8 mouse cellular contexts compared by ENCODE assay signal in genomic region chr10:80985970-80986701, GRCm38 (mm10). TPM values are rescaled to one million over a fixed set of nuclear protein-coding genes. Genes with fewer than 3 reads are reported as not detected.
DNase-seq lines count a peak whose midpoint lies in the region; ATAC-seq lines count a peak whose summit lies in the region.

No protein-coding gene starts in this region.

- H3K9ac ChIP-seq in kidney, embryonic 15.5 days: 0 out of 2 replicates have a peak overlapping the region, but pooled peaks have one; percentile 6
- 0 out of 2 replicates have a peak overlapping the region, but pooled peaks have one; percentile 21 for H3K9ac ChIP-seq in midbrain, embryonic 15.5 days

- ATAC-seq in kidney, embryonic 15.5 days (replicated peaks; ENCODE audit: low FRiP score): no peak
- peak; percentile 62 for ATAC-seq in inflammation-experienced regulatory T-cells, adult 6 months
- no peak for ATAC-seq in midbrain, embryonic 15.5 days (replicated peaks)
- ATAC-seq in megakaryocyte-erythroid progenitor cell, adult 5-6 weeks (replicated peaks; ENCODE audit: low FRiP score, low TSS enrichment, poor library complexity, severe bottlenecking): no peak

- H3K4me1 ChIP-seq in kidney, embryonic 15.5 days: peaks cover 27% of the 10 kb centered on the region
- H3K4me1 ChIP-seq in brown adipose tissue, adult 24 weeks (ENCODE audit: control insufficient read depth, insufficient read depth, insufficient read length, low read length): peaks cover 10% of the 10 kb centered on the region; the same call in 1 of the 2 replicates
- H3K4me1 ChIP-seq in midbrain, embryonic 15.5 days: peaks cover 7% of the 10 kb centered on the region

- peak overlapping the region; percentile 32 for H3K4me3 ChIP-seq in kidney, embryonic 15.5 days (replicated peaks)
- H3K4me3 ChIP-seq in brown adipose tissue, adult 24 weeks (ENCODE audit: insufficient read depth, low read depth, low read length): peak overlapping the region; percentile 49
- peak overlapping the region; percentile 25 for H3K4me3 ChIP-seq in midbrain, embryonic 15.5 days

- no peaks in the 10 kb centered on the region for H3K36me3 ChIP-seq in kidney, embryonic 15.5 days
- H3K36me3 ChIP-seq in midbrain, embryonic 15.5 days (replicated peaks): no peaks in the 10 kb centered on the region

- WGBS in kidney, embryonic 15.5 days: 36% methylated on average over 13 of the region's 13 CpGs
- WGBS in midbrain, embryonic 15.5 days: 33% methylated on average over 13 of the region's 13 CpGs

- H3K27me3 ChIP-seq in kidney, embryonic 15.5 days: peaks cover 51% of the 10 kb centered on the region
- peaks cover 32% of the 10 kb centered on the region for H3K27me3 ChIP-seq in midbrain, embryonic 15.5 days (replicated peaks)

- peak overlapping the region; percentile 63 for H3K4me2 ChIP-seq in kidney, embryonic 15.5 days
- peak overlapping the region; percentile 44 for H3K4me2 ChIP-seq in midbrain, embryonic 15.5 days

- no peaks in the 10 kb centered on the region for H3K9me3 ChIP-seq in kidney, embryonic 15.5 days (replicated peaks)
- H3K9me3 ChIP-seq in midbrain, embryonic 15.5 days: no peaks in the 10 kb centered on the region

- H3K27ac ChIP-seq in kidney, embryonic 15.5 days: no peak overlapping the region
- H3K27ac ChIP-seq in brown adipose tissue, adult 24 weeks (replicated peaks; ENCODE audit: low read depth, low read length): no peak overlapping the region
- no peak overlapping the region for H3K27ac ChIP-seq in midbrain, embryonic 15.5 days

- no peak for DNase-seq in kidney, adult 9 months
- DNase-seq in adrenal gland, postnatal 25 days: no peak
- DNase-seq in right cerebral cortex, postnatal 25 days: no peak

RNA-seq across cellular contexts. Expression of gene Gng7, which starts 28.6 kb away (rescaled TPM):
- 5.0 and 5.6 TPM in 2 replicates for polyA plus RNA-seq in kidney, embryonic 15.5 days (2015; fragmentation: Nextera tagmentation; extraction: Ambion mirVana)
- polyA plus RNA-seq in brown adipose tissue, adult 24 weeks (2012; ENCODE audit: insufficient read depth, insufficient read length, missing spikeins): 6.4 and 9.0 TPM in 2 replicates
- not detected for polyA plus RNA-seq in inflammation-experienced regulatory T-cells, adult 6 months (2017; shearing (Covaris generic))
- 19.0 and 21.2 TPM in 2 replicates for polyA plus RNA-seq in midbrain, embryonic 15.5 days (2015; fragmentation: Nextera tagmentation; extraction: Ambion mirVana)
- total RNA-seq in adrenal gland, postnatal 25 days (2021): 4.5 and 7.8 TPM in 2 replicates
- total RNA-seq in megakaryocyte-erythroid progenitor cell, adult 5-6 weeks (2014; fragmentation: Nextera tagmentation): 1.5 and 3.6 TPM in 2 replicates
- total RNA-seq in megakaryocyte-erythroid progenitor cell, adult 5-6 weeks (2017): 0.14 and 0.46 TPM in 2 replicates

RNA-seq across cellular contexts. Expression of gene Diras1, which starts 39.3 kb away (rescaled TPM):
- 0.19 and 0.23 TPM in 2 replicates for polyA plus RNA-seq in kidney, embryonic 15.5 days (2015; fragmentation: Nextera tagmentation; extraction: Ambion mirVana)
- not detected in 2 replicates for polyA plus RNA-seq in brown adipose tissue, adult 24 weeks (2012; ENCODE audit: insufficient read depth, insufficient read length, missing spikeins)
- not detected for polyA plus RNA-seq in inflammation-experienced regulatory T-cells, adult 6 months (2017; shearing (Covaris generic))
- 77.5 and 79.2 TPM in 2 replicates for polyA plus RNA-seq in midbrain, embryonic 15.5 days (2015; fragmentation: Nextera tagmentation; extraction: Ambion mirVana)
- 1.9 and 2.9 TPM in 2 replicates for total RNA-seq in adrenal gland, postnatal 25 days (2021)
- not detected in 2 replicates for total RNA-seq in megakaryocyte-erythroid progenitor cell, adult 5-6 weeks (2014; fragmentation: Nextera tagmentation)
- not detected in 2 replicates for total RNA-seq in megakaryocyte-erythroid progenitor cell, adult 5-6 weeks (2017)

RNA-seq across cellular contexts. Expression of gene Slc39a3, which starts 51.1 kb away (rescaled TPM):
- polyA plus RNA-seq in kidney, embryonic 15.5 days (2015; fragmentation: Nextera tagmentation; extraction: Ambion mirVana): 13.7 and 16.3 TPM in 2 replicates
- polyA plus RNA-seq in brown adipose tissue, adult 24 weeks (2012; ENCODE audit: insufficient read depth, insufficient read length, missing spikeins): 7.0 and 12.1 TPM in 2 replicates
- polyA plus RNA-seq in inflammation-experienced regulatory T-cells, adult 6 months (2017; shearing (Covaris generic)): 1 to 10 TPM; 2.4 to 5.0 (median 2.7) TPM
- 57.2 and 58.0 TPM in 2 replicates for polyA plus RNA-seq in midbrain, embryonic 15.5 days (2015; fragmentation: Nextera tagmentation; extraction: Ambion mirVana)
- 45.1 and 80.7 TPM in 2 replicates for total RNA-seq in adrenal gland, postnatal 25 days (2021)
- 7.0 TPM in 2 replicates for total RNA-seq in megakaryocyte-erythroid progenitor cell, adult 5-6 weeks (2014; fragmentation: Nextera tagmentation)
- total RNA-seq in megakaryocyte-erythroid progenitor cell, adult 5-6 weeks (2017): 3.4 and 7.2 TPM in 2 replicates

RNA-seq across cellular contexts. Expression of gene Gadd45b, which starts 56.3 kb away (rescaled TPM):
- polyA plus RNA-seq in kidney, embryonic 15.5 days (2015; fragmentation: Nextera tagmentation; extraction: Ambion mirVana): 18.0 and 20.8 TPM in 2 replicates
- polyA plus RNA-seq in brown adipose tissue, adult 24 weeks (2012; ENCODE audit: insufficient read depth, insufficient read length, missing spikeins): 7.2 and 10.3 TPM in 2 replicates
- polyA plus RNA-seq in inflammation-experienced regulatory T-cells, adult 6 months (2017; shearing (Covaris generic)): 10 to 100 TPM; 26.4 to 51.5 (median 39.3) TPM
- 5.5 and 8.2 TPM in 2 replicates for polyA plus RNA-seq in midbrain, embryonic 15.5 days (2015; fragmentation: Nextera tagmentation; extraction: Ambion mirVana)
- 15.3 and 15.4 TPM in 2 replicates for total RNA-seq in adrenal gland, postnatal 25 days (2021)
- total RNA-seq in megakaryocyte-erythroid progenitor cell, adult 5-6 weeks (2014; fragmentation: Nextera tagmentation): not detected in 2 replicates
- total RNA-seq in megakaryocyte-erythroid progenitor cell, adult 5-6 weeks (2017): 7.5 and 8.7 TPM in 2 replicates

Comparison
In these comparisons a context has a peak if more than half of its experiments do, and no peak if none do; other contexts are left out.
1. RNA of gene Diras1, which starts 39.3 kb away (polyA plus RNA-seq): 77.5 to 79.2 TPM in midbrain, embryonic 15.5 days; 0.19 to 0.23 TPM in kidney, embryonic 15.5 days, not detected in brown adipose tissue, adult 24 weeks and not detected in inflammation-experienced regulatory T-cells, adult 6 months; every median in the first group is over 10 times any median in the second.
2. Peak in every context shown above with its lines, with median percentiles within 50 percentile points of each other: H3K4me3 ChIP-seq.